Mouse (Mus musculus) telencephalon, adult 2 months (tissue): ENCODE data around the gene Sp8.

Source experiments
- DNase-seq: peaks from one replicate; pipeline ENCODE4 v3.0.0-alpha.2; 2011; ENCODE audit warnings: low read depth, low spot score

The Sp8 gene

DNA sequence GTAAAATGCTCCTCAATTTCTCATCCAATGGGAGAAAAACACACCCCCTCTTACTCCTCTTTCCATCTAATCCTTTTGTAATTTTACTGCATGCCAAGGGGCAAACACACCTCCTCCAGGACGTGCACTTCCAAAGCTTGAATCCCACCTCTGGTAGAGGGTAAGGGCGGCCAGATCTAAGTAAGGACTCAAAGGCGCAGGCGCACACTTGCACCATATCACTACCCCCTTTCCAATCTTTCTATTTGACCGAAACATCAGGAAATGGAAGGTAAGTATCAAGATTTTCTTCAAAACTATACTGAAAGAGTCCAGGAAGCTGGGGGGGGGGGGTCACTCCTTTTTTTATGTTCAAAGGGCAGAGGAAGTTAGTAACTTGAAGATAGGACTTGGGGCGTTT is at the start of gene Sp8:
Sp8 (plus strand) TSS at position 109 of the 400 bp plus-strand sequence.
- no peak for DNase-seq

DNA sequence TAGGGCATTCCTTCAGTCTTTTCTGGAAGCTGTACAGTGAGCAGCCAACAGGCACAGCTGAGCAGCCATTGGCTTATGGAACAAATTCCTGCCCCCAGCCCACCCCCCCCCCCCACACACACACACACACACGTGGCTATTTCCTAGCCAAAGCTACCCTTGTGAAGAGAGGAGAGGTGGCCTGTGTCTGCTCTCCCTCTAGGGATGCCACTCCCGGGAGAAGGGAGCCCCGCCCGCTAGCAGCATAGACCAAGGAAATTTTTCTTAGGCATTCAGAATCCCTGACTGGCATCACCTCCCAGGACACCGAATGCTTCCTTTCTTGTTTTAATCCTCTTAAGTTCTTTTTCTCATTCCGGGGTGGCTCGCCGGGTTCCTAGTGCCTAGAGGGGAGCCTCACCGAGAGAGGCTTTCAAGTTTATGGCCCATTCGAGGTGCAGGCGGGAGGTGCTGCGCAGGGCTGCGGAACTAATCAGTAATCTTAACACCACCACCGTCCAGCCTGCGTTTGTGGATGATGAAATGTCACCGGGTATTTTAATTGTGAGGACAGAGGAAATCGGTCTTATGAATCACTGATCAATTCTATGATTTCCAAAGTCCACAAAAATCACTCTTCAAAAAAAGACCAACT is 34.7 kb upstream of the Sp8 start:
- no peak for DNase-seq

DNA sequence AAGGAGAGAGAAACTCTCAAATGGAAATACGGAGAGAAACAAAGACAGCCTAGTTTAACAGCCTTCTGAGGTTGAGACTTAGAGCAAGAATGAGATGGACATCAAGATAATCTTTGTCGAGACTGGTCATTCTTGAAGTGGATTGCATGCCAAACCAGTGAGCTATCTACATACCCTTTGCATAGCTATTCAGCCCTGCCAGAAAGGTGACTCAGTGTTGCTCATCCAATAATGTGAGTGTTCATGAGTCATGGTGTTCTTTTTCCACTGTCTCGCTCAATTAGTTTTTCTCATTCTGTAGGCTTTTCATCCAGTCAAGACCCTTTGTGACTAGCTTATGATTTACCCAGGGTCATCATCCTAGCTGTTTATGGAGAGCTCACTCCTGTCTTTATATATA is 31.6 kb upstream of the Sp8 start:
- no peak for DNase-seq

DNA sequence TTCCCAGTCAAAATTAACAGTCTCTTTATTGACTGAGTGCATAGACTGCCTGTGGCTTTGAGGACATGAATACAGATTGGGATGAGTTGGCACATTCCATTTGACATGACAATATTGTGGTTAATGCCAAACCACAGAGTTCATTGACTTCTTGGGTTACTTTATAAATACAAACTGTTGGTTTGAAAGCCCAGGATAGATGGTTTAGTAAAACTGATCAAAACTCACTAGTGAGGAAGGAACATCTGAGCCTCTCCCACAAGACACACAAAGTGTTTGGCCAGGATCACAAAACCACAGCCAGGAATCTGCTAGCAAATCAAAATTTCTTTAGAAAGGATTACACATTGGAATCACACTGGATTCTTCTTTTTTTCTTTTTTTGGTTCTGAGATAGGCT is 30.0 kb upstream of the Sp8 start:
- DNase-seq = no peak

DNA sequence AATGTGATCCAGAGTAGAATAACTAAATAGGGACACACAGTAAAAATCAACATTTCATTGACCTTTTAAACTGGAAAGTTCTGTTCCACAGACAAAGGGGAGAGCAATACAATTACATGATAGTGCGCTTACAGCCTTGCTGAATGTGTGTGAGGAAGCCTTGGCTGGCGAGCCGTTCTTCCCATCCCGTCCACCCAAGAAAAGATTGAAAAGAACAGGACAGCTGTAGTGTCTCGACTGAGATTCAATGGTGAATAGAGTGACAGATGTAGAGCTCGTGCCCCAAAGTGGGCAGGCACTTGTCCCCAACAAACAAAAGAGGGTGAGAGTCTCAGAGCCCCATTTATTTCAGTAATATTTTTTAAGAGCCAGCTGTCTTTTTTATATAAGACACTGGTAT is 16.2 kb upstream of the Sp8 start:
- DNase-seq = no peak

DNA sequence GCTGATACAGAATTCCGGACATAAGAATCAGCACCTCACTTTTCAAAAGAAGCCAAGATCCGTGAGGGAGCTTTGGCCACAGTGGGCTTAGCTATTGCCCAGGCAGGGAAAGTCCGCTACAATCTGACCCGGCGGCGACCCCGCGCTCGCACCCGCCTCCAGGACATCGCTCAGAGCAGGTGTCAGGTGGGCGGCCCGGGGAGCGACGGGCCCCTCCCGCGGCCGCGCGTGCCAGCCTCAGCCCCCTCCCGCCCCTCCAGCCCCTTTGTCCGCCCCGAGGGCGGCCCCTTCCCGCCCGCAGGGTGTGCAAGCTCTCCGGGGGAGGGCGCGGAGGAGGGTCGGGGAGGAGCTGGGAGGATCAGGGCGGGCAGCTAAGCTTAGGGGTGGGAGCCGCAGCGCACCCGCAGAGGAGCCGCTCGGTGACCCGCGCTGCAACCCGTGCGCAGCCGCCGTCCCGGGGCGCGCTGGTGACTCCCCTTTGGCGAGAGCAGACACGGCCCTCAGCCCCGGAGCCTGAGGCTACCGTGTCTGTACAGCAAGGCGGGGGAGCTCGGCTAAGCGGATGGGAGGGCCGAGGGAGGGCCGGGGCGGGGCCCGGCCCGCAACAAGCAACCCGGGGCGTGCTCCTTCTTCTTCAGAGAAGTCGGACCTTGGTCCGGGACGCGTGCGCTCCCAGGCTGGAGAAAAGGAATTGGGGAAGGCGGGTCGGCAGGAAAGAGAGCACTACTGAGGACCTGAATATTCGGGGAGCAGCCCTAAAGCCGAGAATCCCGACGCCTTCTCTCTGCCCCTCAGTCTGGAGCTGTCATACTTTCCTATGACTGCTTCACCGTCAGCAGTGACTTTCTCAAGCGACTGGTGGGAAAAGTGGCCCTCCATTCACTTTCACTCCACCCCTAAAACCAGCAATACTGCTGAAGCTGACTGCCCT is 9.5 kb upstream of the Sp8 start:
- no peak for DNase-seq

DNA sequence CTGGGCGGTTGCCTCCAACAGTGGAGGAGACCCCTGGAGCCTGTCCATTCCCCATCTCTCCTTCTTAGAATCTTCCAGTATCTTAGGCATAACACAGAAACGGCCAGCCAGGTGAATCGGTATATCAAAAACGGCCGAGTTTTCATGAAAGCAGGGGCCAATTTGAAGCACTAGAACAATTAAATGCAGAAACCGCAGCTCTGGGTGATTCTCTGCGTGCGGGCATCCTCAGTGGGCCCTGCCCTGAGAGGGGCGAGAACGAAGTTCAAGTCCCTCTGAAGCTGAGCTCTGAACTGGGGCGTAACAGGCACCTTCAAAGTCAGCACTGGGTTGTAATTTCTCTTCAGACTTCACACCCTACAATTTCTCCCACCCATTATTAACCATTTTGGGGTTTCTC is 8.8 kb upstream of the Sp8 start:
- no peak for DNase-seq

DNA sequence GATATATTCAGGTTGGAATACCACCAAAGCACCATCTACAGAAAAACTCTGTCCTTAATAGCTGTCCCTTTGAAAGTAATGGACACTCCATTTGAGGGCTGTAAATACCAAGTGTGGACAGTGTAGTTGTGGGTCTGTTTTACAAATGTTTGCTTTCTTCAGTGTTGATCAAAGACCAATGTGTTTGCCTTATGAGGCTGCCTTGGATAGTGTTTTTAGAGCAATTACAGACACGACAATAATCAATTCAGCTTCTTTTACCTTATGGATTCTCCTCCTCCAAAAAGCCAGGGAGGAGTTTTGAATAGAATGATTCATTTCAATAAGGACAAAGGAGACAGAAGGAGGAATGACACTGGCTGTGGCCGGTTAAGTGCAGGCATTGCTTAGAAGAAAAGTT is 7.9 kb upstream of the Sp8 start:
- no peak for DNase-seq

DNA sequence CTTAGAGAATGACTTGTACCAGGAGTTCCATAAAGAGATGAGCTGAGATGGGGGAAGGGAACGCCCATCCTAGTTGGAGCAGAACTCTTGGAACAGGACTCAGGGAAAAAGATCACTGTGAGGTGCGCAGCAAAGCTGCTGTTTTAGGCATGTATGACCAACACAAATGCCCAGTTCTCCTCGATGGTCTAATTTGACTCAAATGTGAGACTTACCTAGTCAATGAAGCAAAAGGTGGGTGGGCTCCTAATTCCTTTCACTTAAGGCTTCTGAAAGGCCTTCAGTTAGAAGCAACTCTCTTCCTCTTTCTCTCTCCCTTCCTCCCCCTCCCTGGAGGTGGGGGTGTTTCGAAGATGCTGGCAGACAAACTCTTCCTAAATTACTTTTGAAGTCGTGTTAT is 6.7 kb upstream of the Sp8 start:
- no peak for DNase-seq

DNA sequence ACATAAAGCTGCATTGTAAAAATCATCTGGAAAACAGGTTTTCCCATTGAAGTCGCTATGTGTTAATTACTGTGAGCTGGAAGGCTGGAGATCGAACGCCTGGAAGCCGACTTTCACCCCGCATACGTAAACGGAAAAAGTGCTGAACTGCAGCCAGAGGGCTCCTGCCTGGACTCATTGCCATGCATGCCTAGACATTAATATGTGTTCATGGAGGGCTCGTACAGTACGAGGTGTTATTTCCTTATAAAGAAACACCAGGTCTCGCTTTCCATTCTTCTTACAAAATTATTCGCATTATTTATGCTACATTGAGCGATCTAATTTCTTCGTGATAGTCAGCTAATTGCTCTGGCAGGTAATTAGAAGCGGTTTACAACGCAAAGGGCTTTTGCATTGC is 5.8 kb upstream of the Sp8 start:
- no peak for DNase-seq

DNA sequence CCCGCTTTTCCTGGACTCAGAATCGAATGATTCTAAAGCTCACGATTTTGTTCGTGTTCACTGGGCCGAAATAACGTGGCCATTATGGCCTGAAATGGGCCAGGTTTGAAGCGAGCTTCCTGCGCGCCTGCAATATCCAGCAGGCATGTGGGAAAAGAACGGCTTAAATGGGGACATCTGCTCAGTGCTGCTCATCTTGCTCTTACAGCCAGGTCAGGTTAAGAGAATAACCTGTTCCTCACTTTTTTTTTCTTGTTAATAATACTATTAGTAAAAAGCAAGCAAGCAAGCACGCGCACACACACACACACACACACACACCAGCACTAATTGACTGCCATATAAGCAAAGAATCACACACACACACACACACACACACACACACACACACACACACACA is 5.3 kb upstream of the Sp8 start:
- DNase-seq = no peak

DNA sequence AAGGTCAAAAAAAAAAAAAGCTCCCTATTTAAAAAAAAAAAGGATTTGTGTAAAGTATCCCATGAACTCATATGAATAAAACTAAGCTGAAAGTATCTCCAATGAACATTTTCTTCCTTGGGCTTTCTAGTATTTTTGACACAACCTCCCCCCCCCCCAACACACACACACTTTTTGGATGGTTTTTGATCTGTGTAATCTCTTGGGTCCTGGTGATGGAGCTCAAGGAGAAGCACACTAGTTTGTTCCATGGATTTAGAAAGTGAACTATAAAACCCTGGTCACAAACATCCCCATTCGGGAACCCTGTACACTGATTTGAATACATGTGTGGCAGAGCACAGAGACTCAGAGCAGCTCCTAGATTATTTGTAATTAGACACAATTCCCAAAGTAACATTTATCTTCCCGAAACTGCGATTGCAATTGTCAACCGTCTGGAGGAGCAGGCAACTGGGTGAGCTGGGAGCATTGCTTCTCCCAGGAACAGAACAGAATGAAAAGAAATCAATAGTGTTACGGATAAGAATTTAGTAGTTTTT is 4.7 kb upstream of the Sp8 start:
- no peak for DNase-seq

DNA sequence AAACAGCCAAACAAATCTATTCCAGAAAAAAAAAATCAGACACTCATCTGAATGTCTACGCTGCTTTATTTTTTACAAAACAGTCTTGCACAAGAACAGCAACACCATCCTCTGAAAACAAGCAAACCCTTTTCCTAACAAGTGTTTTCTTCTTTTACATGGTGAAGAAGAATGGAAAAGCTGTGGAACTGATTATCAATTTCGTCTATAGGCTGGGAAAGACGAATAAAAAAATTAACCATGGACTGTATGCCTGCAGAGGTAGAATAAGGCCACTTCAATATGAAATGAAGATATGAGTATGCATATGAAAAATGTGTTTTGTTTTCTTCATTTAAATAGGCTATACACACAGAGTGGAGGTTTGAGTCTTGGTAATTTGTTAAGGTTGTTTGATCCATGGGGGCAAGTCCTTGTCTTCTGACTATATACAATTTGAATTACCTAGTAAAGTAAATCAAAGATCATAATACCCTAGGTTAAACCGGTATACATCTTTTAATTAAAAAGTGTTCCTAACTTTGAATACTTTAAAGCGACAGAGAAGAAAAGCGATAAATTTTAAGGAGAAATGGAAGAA is 4.1 kb upstream of the Sp8 start:
- DNase-seq = no peak

DNA sequence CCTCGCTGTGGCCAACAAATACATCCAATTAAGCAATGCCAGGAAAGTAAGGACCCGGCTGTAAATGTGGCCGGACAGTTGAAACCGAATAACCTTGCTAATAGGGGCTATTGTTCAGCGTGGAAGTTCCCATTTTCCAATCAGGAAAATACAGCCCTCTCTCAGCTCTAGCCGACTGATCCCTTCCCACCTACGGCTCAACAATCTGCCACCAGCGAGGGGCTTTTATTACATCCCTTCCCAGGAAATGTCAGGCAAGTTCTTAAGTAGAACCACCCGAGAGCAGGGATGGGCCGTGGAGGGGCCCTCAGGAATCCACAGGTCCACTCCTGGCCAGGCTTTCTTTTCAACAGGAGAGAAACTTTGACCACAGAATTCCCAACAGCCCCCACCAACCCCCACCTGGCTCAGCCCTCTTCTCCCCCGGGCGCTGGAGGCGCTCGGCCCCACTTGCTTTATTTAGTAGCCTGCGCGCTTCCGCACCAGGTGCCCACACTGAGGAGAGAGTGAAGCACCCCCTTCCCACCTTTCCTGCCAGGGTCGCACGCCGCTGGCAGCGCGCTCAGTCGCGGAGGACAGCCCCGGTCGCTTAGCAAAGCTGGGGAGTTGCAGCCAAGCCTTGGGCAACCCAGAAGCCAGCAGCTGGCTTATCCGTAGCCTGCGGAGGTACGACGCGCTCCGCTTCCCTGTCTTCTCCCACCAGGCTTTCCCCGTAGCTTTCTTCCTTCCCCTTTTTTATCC is 3.3 kb upstream of the Sp8 start:
- no peak for DNase-seq

DNA sequence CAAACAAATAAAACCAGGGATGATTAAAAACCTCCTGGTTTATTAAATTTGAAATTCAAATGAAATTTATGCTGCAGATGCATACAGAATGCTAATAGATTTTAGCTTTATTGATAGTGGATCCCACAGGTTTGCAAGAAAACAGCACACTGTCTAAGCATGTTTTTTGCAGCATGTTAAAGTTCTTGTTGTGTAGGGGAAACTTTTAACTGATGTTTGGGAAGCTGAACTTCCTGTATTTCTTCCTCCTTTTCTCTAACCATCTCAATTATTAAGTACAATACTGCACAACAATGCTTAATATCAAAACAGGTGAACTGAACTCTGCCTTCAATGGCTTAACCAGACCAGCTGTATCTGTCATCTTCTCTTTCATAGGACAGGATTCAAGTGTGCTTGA is 2.0 kb upstream of the Sp8 start:
- DNase-seq = no peak

DNA sequence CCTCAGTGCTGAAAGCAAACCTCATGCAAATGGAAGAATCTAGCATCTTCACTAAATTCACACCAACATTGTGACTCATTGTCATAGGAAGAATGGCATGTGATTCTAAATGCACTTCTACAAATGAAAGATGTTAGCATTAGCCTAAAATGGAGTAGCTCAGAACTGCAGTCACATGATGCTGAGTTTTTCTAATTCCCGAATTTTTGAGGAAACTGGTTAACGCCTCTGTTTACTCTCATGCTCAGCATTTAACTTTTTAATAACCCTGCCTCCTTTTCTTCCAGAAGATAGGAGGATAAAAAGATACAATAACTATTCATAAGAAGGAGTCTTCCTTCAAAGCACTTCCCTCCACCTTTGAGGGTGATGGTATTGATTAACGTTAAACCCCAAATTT is 1.3 kb upstream of the Sp8 start:
- DNase-seq = no peak

DNA sequence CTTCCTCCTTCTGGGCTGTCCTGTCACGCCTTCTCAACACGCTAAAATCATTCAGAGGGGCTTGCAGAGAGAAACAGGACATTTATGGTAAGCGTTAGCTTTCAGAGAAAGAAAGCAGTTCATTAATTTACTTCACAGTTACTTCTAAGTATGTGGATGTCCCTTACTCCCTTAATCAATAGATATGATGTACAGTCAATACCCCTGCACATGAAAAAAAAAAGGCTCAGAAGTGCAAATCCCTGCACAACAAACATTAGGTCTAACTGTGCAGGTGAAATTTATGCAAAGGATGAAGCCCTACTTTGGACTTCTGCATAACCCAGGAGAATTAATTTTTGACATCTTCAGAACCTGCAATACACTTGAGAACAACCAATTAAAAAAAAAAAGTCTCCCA is 778 bp upstream of the Sp8 start:
- DNase-seq = no peak

DNA sequence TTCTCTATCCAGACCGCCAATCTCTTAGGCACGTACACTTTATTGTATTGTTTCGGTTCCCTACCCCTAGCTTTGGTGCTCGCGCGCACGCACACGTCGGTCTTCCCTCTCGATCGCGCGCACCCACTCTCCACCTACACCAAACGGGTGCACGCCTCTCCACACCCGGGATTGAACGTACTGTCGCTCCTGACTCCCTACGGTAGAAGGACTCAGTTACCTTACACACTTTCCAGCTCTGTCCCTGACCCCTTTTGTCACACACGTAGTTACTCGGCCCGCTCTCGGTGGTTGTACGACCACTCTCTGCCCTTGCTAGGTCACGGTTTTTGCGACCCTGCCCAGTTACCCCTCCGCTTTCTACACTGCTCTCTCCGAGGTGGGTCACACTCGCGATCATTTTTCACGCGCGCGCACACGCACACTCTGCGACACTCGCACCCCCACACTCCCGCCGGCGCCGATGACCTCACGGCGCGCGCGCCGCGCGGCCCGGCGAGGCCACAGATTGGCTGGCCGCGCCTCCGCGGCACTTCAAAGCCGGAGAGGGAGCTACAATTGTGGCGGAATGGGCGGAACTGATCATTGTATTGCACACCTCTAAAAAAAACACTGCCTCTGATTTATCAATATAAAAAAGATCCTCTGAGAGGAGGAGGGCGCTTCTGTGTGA is 656 bp downstream of the Sp8 start:
- DNase-seq = no peak

DNA sequence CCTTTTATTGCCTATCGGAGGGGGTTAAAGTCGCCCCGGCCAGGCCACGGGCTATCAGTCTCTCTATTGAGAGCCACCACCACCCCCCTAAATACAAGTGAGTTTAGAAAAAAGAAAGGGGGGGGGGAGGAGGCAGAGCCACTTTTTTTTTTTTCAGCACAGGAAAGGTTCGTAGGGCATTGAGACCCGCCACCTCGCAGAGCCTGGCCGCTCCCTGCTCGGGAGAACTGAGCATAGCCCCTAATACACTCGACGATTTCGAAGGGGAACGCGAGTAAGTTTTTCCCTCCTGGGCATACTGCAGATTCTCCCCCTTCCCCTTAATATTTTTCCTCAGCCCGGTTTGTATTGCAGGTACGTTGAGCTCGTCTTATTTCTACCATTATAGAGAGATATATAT is 1.3 kb downstream of the Sp8 start:
- no peak for DNase-seq

DNA sequence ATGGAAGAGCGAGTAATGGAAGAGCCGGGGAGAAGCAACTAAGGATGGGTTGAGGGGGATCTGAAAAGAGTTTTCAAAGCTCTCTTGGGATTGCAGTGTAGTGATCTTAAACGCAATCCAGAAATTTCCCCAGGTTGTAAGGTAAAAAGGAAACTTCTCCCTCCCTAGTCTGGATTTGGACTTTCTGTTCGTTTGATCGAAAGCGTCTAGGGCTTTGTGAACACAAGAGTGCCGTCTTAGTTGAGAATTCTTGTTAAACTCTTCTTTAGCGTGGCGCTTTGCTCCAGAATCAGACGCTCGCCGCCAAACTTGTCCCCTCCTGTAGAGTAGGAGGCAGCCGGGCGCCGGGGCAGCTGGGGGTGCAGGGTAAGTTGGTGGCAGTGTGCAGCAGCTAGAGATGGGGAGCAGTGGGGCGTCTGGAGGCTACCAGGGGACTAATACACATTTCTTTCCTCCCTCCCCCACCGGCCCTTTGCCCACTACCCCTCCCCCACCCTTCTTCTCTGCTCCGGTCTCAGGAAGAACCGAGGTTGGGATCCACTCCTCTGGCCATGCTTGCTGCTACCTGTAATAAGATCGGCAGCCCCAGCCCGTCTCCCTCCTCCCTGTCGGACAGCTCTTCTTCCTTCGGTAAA is 1.8 kb downstream of the Sp8 start:
- DNase-seq = no peak
